Comparison of ENCODE assay signal across 8 mouse cellular contexts in the genomic region with DNA sequence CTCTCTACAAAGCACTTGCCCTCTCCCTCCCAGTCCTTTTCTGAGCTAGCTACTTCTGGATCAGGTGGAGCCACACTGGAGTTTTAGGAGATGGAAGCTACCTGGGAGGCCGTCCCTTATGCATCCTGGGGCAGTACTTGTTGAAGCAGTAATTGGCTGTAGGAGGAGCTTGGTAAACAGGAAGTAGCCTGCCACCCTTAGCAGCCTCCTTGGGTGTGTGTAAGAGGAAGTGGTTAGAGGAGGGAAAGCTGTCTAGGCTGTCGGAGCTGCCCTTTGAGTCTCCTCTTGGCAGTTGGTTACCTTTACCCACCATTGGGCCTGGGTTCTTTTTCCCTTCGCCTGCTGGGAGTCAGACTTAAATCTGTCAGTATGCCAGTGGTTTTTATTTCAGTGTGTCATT. TPM values are rescaled to one million over a fixed set of nuclear protein-coding genes. Genes with fewer than 3 reads are reported as not detected.
A peak's percentile ranks its signal among the peaks of the same experiment; 100 is the strongest.
DNase-seq lines count a peak whose midpoint lies in the region; ATAC-seq and TF ChIP-seq lines count a peak whose summit lies in the region.

No protein-coding gene starts in this region.

- WGBS in heart, embryonic 15.5 days: 55% methylated on average over 3 of the region's 3 CpGs
- WGBS in liver, embryonic 14.5 days (ENCODE audit: insufficient replicate concordance): 13% methylated on average over 3 of the region's 3 CpGs

- no peaks in the 10 kb centered on the region for H3K27me3 ChIP-seq in heart, embryonic 15.5 days
- H3K27me3 ChIP-seq in liver, embryonic 14.5 days (ENCODE audit: control insufficient read depth, insufficient read depth, low read length): no peaks in the 10 kb centered on the region

- H3K9me3 ChIP-seq in heart, embryonic 15.5 days (replicated peaks): no peaks in the 10 kb centered on the region
- H3K9me3 ChIP-seq in liver, embryonic 14.5 days (ENCODE audit: control insufficient read depth, low read length): no peaks in the 10 kb centered on the region

- no peak overlapping the region for H3K4me3 ChIP-seq in heart, embryonic 15.5 days
- H3K4me3 ChIP-seq in liver, embryonic 14.5 days (ENCODE audit: insufficient read depth in 1 of 2, low read depth in 2 of 2, low read length in 2 of 2): no peak overlapping the region

- H3K27ac ChIP-seq in heart, embryonic 15.5 days: peak overlapping the region; percentile 56; the same call in 1 of the 2 replicates
- no peak overlapping the region for H3K27ac ChIP-seq in liver, embryonic 14.5 days

- H3K4me2 ChIP-seq in heart, embryonic 15.5 days: no peak overlapping the region
- no peak overlapping the region for H3K4me2 ChIP-seq in liver, embryonic 14.5 days (ENCODE audit: low read depth)

- peak; percentile 51 for DNase-seq in urinary bladder, postnatal 14 days (ENCODE audit: low spot score)
- DNase-seq in urinary bladder, postnatal 4 days (ENCODE audit: low spot score in 2 of 2): no peak
- peak; percentile 20 to 40 (median 24) for DNase-seq in liver, embryonic 14.5 days (ENCODE audit: low read depth in 3 of 3, low spot score in 3 of 3)
- peak; percentile 35 for DNase-seq in spleen, adult 12 weeks (ENCODE audit: low spot score)
- DNase-seq in frontal cortex, postnatal 14 days (ENCODE audit: low spot score in 2 of 2): no peak
- no peak for DNase-seq in layer of hippocampus, adult 18-20 months (ENCODE audit: low spot score in 2 of 2)

- H3K36me3 ChIP-seq in heart, embryonic 15.5 days: no peaks in the 10 kb centered on the region
- no peaks in the 10 kb centered on the region for H3K36me3 ChIP-seq in liver, embryonic 14.5 days (replicated peaks; ENCODE audit: control insufficient read depth, insufficient read depth, low read depth)

- H3K4me1 ChIP-seq in heart, embryonic 15.5 days (replicated peaks): peaks cover 36% of the 10 kb centered on the region
- H3K4me1 ChIP-seq in liver, embryonic 14.5 days (replicated peaks; ENCODE audit: control insufficient read depth in 2 of 2, insufficient read depth in 2 of 2, low read length in 1 of 2): peaks cover 4 to 26% of the 10 kb centered on the region in 2 experiments; a peak in 3 of 4 replicates

- no peak for TF ChIP-seq EP300 in liver, embryonic 14.5 days (IDR thresholded peaks at IDR 0.05; ENCODE audit: low read depth)

- no peak for TF ChIP-seq CTCF in liver, embryonic 14.5 days (IDR thresholded peaks at IDR 0.05; ENCODE audit: low read depth)

- no peak overlapping the region for H3K9ac ChIP-seq in heart, embryonic 15.5 days
- H3K9ac ChIP-seq in liver, embryonic 14.5 days (replicated peaks): no peak overlapping the region

- no peak for ATAC-seq in heart, embryonic 15.5 days (replicated peaks; ENCODE audit: insufficient number of reproducible peaks, insufficient read depth, low FRiP score, low read depth)
- peak; percentile 56; the same call in 1 of the 2 replicates for ATAC-seq in liver, embryonic 14.5 days (ENCODE audit: insufficient read depth)
- ATAC-seq in cerebellum, adult (ENCODE audit: insufficient number of reproducible peaks, low FRiP score, low TSS enrichment): no peak

RNA-seq across cellular contexts. Expression of gene Pdk1, which starts 59.0 kb away (rescaled TPM):
- 86.5 and 97.9 TPM in 2 replicates for polyA plus RNA-seq in heart, embryonic 15.5 days (2015; fragmentation: Nextera tagmentation; extraction: Ambion mirVana)
- 11.2 and 16.0 TPM in 2 replicates for polyA plus RNA-seq in liver, embryonic 14.5 days (2012; rRNA removed)
- 51.8 and 53.2 TPM in 2 replicates for polyA plus RNA-seq in liver, embryonic 14.5 days (2014; fragmentation: Nextera tagmentation; extraction: Ambion mirVana)
- total RNA-seq in layer of hippocampus, adult 18-20 months (2021): 10 to 100 TPM; 36.9 to 41.9 TPM

Comparison
In these comparisons a context has a peak if more than half of its experiments do, and no peak if none do; other contexts are left out.
1. DNase-seq: peak in urinary bladder, postnatal 14 days (single experiment), liver, embryonic 14.5 days (3 of 3) and spleen, adult 12 weeks (single experiment); none in urinary bladder, postnatal 4 days (0 of 2), frontal cortex, postnatal 14 days (0 of 2) and layer of hippocampus, adult 18-20 months (0 of 2).